Mouse (Mus musculus) G1E-ER4 (cell line): ENCODE results near the gene Pik3r1. TPM values are rescaled to one million over a fixed set of nuclear protein-coding genes. Genes with fewer than 3 reads are reported as not detected.

Experiments used
- GATA1 ChIP-seq: IDR thresholded peaks from one replicate; pipeline ENCODE4 v1.8.0; 2012; ENCODE audit warnings: low read length, inconsistent platforms
- polyA plus RNA-seq: library from polyadenylated mRNA; stranded (reverse); fragments of >175 nt; gene quantifications from 2 replicates; pipeline ENCODE4 v1.2.3, GENCODE M21; 2012

Gene Pik3r1
- polyA plus RNA-seq, 1 experiment, result 10.1 TPM

- TF ChIP-seq GATA1, result no peak
These were observed 11.0 kb upstream of the Pik3r1 start for GRCm38 (mm10) chr13:101779011-101779410.

GRCm38 (mm10) chr13:101777851-101778250, 9.8 kb upstream of the Pik3r1 start:
- TF ChIP-seq GATA1, result no peak

- peak; percentile 64 for TF ChIP-seq GATA1
These were observed 3.1 kb upstream of the Pik3r1 start for GRCm38 (mm10) chr13:101771071-101771470.

- TF ChIP-seq GATA1, result peak; percentile 28
These were observed 1.9 kb upstream of the Pik3r1 start for GRCm38 (mm10) chr13:101769955-101770354.

GRCm38 (mm10) chr13:101768630-101768991, 594 bp upstream of the Pik3r1 start:
- TF ChIP-seq GATA1, result no peak

GRCm38 (mm10) chr13:101767013-101767808, 806 bp downstream of the Pik3r1 start:
- no peak for TF ChIP-seq GATA1

- no peak for TF ChIP-seq GATA1
These were observed 1.4 kb downstream of the Pik3r1 start for GRCm38 (mm10) chr13:101766605-101767012.

- TF ChIP-seq GATA1, result no peak
These were observed 2.0 kb downstream of the Pik3r1 start for GRCm38 (mm10) chr13:101765976-101766375.

GRCm38 (mm10) chr13:101764111-101764510, 3.9 kb downstream of the Pik3r1 start:
- TF ChIP-seq GATA1, result no peak

GRCm38 (mm10) chr13:101763676-101764075, 4.3 kb downstream of the Pik3r1 start:
- TF ChIP-seq GATA1, result no peak

GRCm38 (mm10) chr13:101763149-101763548, 4.9 kb downstream of the Pik3r1 start:
- TF ChIP-seq GATA1, result no peak

- no peak for TF ChIP-seq GATA1
These were observed 6.4 kb downstream of the Pik3r1 start for GRCm38 (mm10) chr13:101761617-101762016.

- peak; percentile 75 for TF ChIP-seq GATA1
These were observed 7.1 kb downstream of the Pik3r1 start for GRCm38 (mm10) chr13:101760953-101761352.

- TF ChIP-seq GATA1, result no peak
These were observed 7.9 kb downstream of the Pik3r1 start for GRCm38 (mm10) chr13:101760001-101760687.

- no peak for TF ChIP-seq GATA1
These were observed 8.6 kb downstream of the Pik3r1 start for GRCm38 (mm10) chr13:101759281-101759871.

GRCm38 (mm10) chr13:101757801-101758422, 10.1 kb downstream of the Pik3r1 start:
- TF ChIP-seq GATA1, result no peak
